Mouse (Mus musculus): ENCODE results near the gene Fam19a2. TPM values are rescaled to one million over a fixed set of nuclear protein-coding genes. Genes with fewer than 3 reads are reported as not detected.

Gene Fam19a2
- polyA plus RNA-seq, 2 experiments: 3.0 to 3.2 TPM

- H3K4me2 ChIP-seq (replicated peaks; ENCODE audit: low read depth, low read length, severe bottlenecking): no peak overlapping the region
- no peak for DNase-seq (ENCODE audit: low spot score)
- ATAC-seq (ENCODE audit: low FRiP score, low read depth): no peak
- no peak for TF ChIP-seq POLR2A (IDR thresholded peaks at IDR 0.05; ENCODE audit: borderline replicate concordance, extremely low read depth, insufficient read depth, insufficient read length)
- WGBS: 63% methylated on average over 11 of the region's 11 CpGs
- H3K36me3 ChIP-seq (ENCODE audit: control insufficient read depth, insufficient read depth, low read length): no peaks in the 10 kb centered on the region
- no peaks in the 10 kb centered on the region for H3K9me3 ChIP-seq (ENCODE audit: control insufficient read depth, low read length)
- H3K9ac ChIP-seq (ENCODE audit: low read depth, low read length, severe bottlenecking): no peak overlapping the region
- no peak overlapping the region for H3K4me3 ChIP-seq (replicated peaks; ENCODE audit: low read length)
- no peak overlapping the region for H3K27ac ChIP-seq (replicated peaks; ENCODE audit: low read depth, low read length)
- H3K27me3 ChIP-seq (ENCODE audit: control insufficient read depth, insufficient read depth, low read length): no peaks in the 10 kb centered on the region
- no peaks in the 10 kb centered on the region for H3K4me1 ChIP-seq (ENCODE audit: control insufficient read depth, insufficient read depth, low read length)
These were observed 10.8 kb downstream of the Fam19a2 start for GRCm38 (mm10) chr10:123274554-123274953.

GRCm38 (mm10) chr10:123307300-123307699 lies 43.5 kb downstream of the Fam19a2 start:
- TF ChIP-seq POLR2A (IDR thresholded peaks at IDR 0.05; ENCODE audit: borderline replicate concordance, extremely low read depth, insufficient read depth, insufficient read length): no peak
- Histone ChIP-seq H3K27ac (replicated peaks; ENCODE audit: low read depth, low read length) (no peak overlapping the region), H3K27me3 (ENCODE audit: control insufficient read depth, insufficient read depth, low read length) (no peaks in the 10 kb centered on the region), H3K9ac (ENCODE audit: low read depth, low read length, severe bottlenecking) (no peak overlapping the region), H3K36me3 (ENCODE audit: control insufficient read depth, insufficient read depth, low read length) (no peaks in the 10 kb centered on the region), H3K4me3 (replicated peaks; ENCODE audit: low read length) (no peak overlapping the region), H3K9me3 (ENCODE audit: control insufficient read depth, low read length) (no peaks in the 10 kb centered on the region), H3K4me2 (replicated peaks; ENCODE audit: low read depth, low read length, severe bottlenecking) (no peak overlapping the region), H3K4me1 (ENCODE audit: control insufficient read depth, insufficient read depth, low read length) (no peaks in the 10 kb centered on the region)
- DNase-seq (ENCODE audit: low spot score) (no peak), ATAC-seq (ENCODE audit: low FRiP score, low read depth) (no peak)

- Histone ChIP-seq H3K27ac (replicated peaks; ENCODE audit: low read depth, low read length) (no peak overlapping the region), H3K4me1 (ENCODE audit: control insufficient read depth, insufficient read depth, low read length) (no peaks in the 10 kb centered on the region), H3K4me3 (replicated peaks; ENCODE audit: low read length) (no peak overlapping the region), H3K27me3 (ENCODE audit: control insufficient read depth, insufficient read depth, low read length) (no peaks in the 10 kb centered on the region), H3K4me2 (replicated peaks; ENCODE audit: low read depth, low read length, severe bottlenecking) (no peak overlapping the region), H3K9ac (ENCODE audit: low read depth, low read length, severe bottlenecking) (no peak overlapping the region), H3K36me3 (ENCODE audit: control insufficient read depth, insufficient read depth, low read length) (no peaks in the 10 kb centered on the region), H3K9me3 (ENCODE audit: control insufficient read depth, low read length) (no peaks in the 10 kb centered on the region)
- no peak for TF ChIP-seq POLR2A (IDR thresholded peaks at IDR 0.05; ENCODE audit: borderline replicate concordance, extremely low read depth, insufficient read depth, insufficient read length)
- 93% methylated on average over 3 of the region's 3 CpGs for WGBS
- ATAC-seq (ENCODE audit: low FRiP score, low read depth) (no peak), DNase-seq (ENCODE audit: low spot score) (no peak)
These were observed 62.5 kb downstream of the Fam19a2 start for GRCm38 (mm10) chr10:123326271-123326670.

- ATAC-seq (ENCODE audit: low FRiP score, low read depth) (no peak), DNase-seq (ENCODE audit: low spot score) (no peak)
- Histone ChIP-seq H3K36me3 (ENCODE audit: control insufficient read depth, insufficient read depth, low read length) (no peaks in the 10 kb centered on the region), H3K27me3 (ENCODE audit: control insufficient read depth, insufficient read depth, low read length) (no peaks in the 10 kb centered on the region), H3K27ac (replicated peaks; ENCODE audit: low read depth, low read length) (no peak overlapping the region), H3K4me1 (ENCODE audit: control insufficient read depth, insufficient read depth, low read length) (no peaks in the 10 kb centered on the region), H3K4me2 (replicated peaks; ENCODE audit: low read depth, low read length, severe bottlenecking) (no peak overlapping the region), H3K9me3 (ENCODE audit: control insufficient read depth, low read length) (no peaks in the 10 kb centered on the region), H3K9ac (ENCODE audit: low read depth, low read length, severe bottlenecking) (no peak overlapping the region), H3K4me3 (replicated peaks; ENCODE audit: low read length) (no peak overlapping the region)
- no peak for TF ChIP-seq POLR2A (IDR thresholded peaks at IDR 0.05; ENCODE audit: borderline replicate concordance, extremely low read depth, insufficient read depth, insufficient read length)
- WGBS: 76% methylated on average over 5 of the region's 5 CpGs
These were observed 77.5 kb downstream of the Fam19a2 start for GRCm38 (mm10) chr10:123341280-123341679.

- 22% methylated on average over 5 of the region's 5 CpGs for WGBS
- Histone ChIP-seq H3K4me1 (ENCODE audit: control insufficient read depth, insufficient read depth, low read length) (no peaks in the 10 kb centered on the region), H3K4me2 (replicated peaks; ENCODE audit: low read depth, low read length, severe bottlenecking) (no peak overlapping the region), H3K27me3 (ENCODE audit: control insufficient read depth, insufficient read depth, low read length) (no peaks in the 10 kb centered on the region), H3K36me3 (ENCODE audit: control insufficient read depth, insufficient read depth, low read length) (no peaks in the 10 kb centered on the region), H3K9ac (ENCODE audit: low read depth, low read length, severe bottlenecking) (no peak overlapping the region), H3K4me3 (replicated peaks; ENCODE audit: low read length) (no peak overlapping the region), H3K27ac (replicated peaks; ENCODE audit: low read depth, low read length) (no peak overlapping the region), H3K9me3 (ENCODE audit: control insufficient read depth, low read length) (no peaks in the 10 kb centered on the region)
- ATAC-seq (ENCODE audit: low FRiP score, low read depth): no peak
- no peak for TF ChIP-seq POLR2A (IDR thresholded peaks at IDR 0.05; ENCODE audit: borderline replicate concordance, extremely low read depth, insufficient read depth, insufficient read length)
- DNase-seq (ENCODE audit: low spot score): peak; percentile 38
These were observed 78.9 kb downstream of the Fam19a2 start for GRCm38 (mm10) chr10:123342591-123343236.

All from limb, embryonic 14.5 days (tissue).